Mouse (Mus musculus) megakaryocyte progenitor cell, adult 5-6 weeks (primary cell): ENCODE data around the gene Ttpal. TPM values are rescaled to one million over a fixed set of nuclear protein-coding genes. Genes with fewer than 3 reads are reported as not detected.

ENCODE experiments used
- ATAC-seq: replicated peaks from 2 replicates; pipeline ENCODE4 v1.8.0; 2016; ENCODE audit warnings: mild to moderate bottlenecking, moderate TSS enrichment, inconsistent platforms; ENCODE audit not compliant: poor library complexity
- total RNA-seq, 2 experiments: library from RNA; stranded (forward) in 1 of 2; stranded (reverse) in 1 of 2; fragments of 157-497, 149-512 nt in 1 of 2; fragments of 200-1000 nt in 1 of 2; gene quantifications; 2 replicates each; pipeline versions ENCODE4 v1.2.3 to v1.2.4; 2015 to 2017

Gene Ttpal
- total RNA-seq (2015) = 13.7 and 20.7 TPM in 2 replicates
- 12.4 and 12.7 TPM in 2 replicates for total RNA-seq (2017)

GRCm38 (mm10) chr2:163602101-163602971 lies at the start of gene Ttpal:
Gene Ttpal, plus strand, starts transcription at chr2:163602314.
- peak; percentile 83 for ATAC-seq

GRCm38 (mm10) chr2:163552518-163552929 lies 49.6 kb upstream of the Ttpal start:
- peak; percentile 80 for ATAC-seq

DNA sequence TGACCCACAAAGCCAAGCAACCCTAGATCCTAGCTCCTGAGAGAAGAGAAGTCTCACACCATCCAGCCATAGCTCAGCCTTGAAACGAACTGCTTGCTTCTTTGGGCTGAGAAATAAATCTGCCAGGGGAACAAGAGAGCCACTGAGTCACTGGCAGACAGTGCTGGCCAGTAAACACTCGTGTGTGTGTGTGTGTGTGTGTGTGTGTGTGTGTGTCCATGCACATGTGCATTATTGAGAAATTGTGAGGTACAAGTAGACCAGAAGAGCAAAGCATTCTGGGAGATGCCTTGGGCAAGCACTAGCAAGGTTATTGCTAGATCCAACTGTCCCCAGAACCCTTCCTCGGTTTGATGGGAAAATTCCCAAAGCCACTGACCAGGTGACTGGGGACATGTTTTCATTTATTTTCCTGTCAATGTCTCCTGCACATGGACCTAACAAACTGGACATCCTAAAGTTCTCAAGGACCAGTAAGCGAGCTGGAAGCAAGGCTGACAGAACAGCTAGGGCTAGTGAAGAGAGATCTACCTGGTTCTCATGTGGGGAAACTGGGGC lies 47.6 kb upstream of the Ttpal start:
- no peak for ATAC-seq

DNA sequence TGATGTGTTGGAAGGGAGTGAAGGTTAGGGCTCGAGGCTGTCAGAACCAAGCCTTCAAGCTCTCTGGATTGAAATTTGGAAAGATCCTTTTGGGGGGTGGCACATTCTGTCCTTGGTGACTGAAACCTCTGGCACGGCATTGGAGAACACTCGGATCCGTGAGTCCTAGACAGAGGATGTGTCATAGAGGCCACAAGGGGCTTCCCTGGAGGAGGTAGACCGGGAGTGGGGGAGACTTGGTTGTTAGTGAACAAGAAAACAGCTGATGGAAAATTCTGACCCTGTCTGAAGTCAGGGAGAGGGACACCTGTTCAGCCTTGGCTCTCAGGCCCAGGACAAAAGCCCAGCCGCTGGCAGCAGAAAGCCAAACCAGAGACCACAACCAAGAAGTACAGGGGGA lies 47.1 kb upstream of the Ttpal start:
- no peak for ATAC-seq

GRCm38 (mm10) chr2:163555417-163555816 lies 46.7 kb upstream of the Ttpal start:
- no peak for ATAC-seq

- no peak for ATAC-seq
Measured at GRCm38 (mm10) chr2:163558548-163558947, 43.6 kb upstream of the Ttpal start.

GRCm38 (mm10) chr2:163559236-163559635 lies 42.9 kb upstream of the Ttpal start:
- no peak for ATAC-seq

- no peak for ATAC-seq
Measured at GRCm38 (mm10) chr2:163560247-163560646, 41.9 kb upstream of the Ttpal start.

DNA sequence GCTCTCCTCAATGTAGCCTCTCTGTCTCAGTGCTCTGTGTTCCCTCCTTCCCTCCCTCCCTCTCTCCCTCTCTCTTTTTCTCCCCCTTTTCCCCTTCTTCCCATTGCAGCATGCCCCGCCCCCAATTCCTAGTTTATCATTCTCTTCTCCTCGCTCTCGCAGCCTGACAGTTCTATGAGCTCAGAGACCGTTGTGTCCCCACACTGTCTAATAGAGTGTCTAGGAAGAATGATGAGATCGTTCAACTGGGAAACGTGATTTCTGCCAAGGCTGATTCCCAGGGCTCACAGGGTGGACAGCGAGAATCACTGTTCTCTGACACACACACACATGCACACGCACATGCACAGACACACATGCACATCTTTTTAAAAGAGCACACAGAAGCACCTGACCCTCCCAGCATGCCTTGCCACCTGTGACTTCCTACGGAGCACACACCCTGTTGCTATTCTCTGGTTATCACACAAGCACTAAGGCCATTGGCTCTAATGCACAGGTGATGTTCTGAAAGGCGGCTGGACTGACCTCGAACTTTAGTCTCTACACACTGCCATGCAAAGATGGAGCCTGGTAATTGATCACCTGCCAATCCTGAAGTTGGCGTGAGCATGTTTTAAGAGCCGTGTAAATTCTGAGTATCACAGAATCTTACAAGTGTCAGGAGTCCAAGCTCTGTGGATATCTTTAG lies 40.7 kb upstream of the Ttpal start:
- no peak for ATAC-seq

DNA sequence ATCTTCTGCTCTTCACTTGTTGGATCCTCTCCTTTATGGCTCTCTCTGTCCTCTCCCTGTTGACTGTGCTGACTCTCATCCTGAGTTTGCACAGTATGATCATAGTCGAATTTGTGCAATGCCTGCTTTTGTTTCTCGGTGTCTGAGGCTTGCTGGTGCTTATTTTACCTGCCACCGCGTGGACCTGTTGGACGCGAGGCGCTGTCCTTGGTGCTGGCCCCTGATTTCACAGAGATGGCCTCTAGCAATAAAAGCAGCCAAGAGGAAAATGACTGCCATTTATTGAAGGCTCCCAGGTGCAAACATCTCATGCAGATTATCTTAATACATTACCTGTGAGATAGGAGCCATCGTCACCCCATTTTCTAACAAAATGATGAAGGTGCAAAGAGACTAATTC lies 37.5 kb upstream of the Ttpal start:
- ATAC-seq = no peak; the same call in 1 of the 2 replicates

DNA sequence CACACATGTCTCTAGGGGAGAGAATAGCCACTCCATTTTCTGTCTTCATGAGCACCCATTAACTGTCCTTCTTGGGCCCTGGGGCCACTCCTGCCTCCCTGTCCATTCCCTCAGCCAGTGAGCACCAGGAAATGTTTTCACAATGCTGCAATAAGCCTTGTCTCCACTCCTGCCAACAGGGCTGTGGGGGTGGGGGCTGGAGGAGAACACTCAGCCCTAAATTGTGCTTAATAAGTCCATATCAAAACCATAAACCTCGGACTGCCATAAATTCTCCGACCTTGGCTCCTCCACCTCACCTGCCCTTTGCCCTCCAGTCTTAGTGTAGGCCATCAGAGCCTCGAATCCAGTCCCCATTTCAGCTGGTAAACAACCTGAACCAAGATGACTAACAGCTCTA lies 27.8 kb upstream of the Ttpal start:
- no peak for ATAC-seq

DNA sequence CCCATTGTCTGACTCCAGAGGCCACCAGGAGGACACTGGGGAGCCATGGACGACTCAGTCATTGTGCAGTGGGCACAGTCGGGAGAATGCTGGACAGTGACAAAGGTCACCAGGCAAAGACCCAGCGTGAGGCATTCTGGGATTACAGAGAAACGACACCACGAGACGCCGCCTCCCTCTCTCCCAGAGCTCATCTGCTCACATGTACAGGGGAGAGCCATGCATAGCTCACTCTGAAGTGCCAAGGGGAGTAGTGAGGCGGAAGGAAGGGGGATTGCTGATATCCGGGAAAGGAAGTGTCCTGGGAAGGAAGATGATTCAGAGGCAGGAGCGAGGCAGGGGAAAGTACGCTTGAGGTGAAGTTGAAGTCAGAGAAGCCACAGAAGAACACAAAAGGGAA lies 26.9 kb upstream of the Ttpal start:
- no peak for ATAC-seq

- no peak for ATAC-seq
Measured at GRCm38 (mm10) chr2:163577986-163578385, 24.1 kb upstream of the Ttpal start.

DNA sequence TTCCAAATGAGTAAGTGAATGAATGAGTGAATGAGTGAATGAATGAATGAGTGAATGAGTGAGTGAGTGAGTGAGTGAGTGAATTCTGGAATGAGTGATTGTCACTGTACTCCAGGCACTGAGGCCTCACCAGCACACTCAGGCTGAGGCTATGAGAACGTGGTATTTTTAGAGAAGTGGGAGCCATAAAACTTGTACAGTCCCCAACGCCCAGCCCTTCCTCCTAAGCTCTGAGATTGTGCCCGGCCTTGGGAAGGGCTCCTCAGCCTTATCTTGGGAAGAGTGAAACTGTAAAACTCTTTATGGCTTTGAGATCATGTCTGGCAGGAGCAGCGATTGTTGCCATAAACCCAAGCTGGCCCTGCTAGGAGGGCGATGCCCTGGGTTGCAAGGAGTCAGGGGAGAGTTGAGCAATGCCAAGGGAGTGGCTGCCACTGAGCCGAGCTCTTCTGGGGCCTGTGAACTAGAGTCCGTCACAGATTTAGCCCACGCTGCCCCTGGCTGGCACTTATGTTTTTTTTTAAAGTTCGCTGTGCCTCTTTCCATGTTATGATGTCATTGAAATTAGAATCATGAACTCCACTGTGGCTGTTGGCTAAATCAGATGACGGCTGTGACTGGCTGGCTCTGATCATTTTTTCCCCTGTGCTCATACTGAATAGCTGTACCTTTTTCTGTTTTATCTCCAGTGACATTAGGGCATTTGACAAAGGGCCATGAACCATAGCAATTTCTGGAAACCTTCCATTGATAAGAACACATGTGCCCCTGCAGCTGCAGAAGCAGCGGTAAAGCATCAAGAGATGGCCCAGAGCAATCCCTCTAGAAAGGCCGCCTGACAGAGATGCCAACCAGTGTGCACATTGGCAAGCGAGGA lies 21.8 kb upstream of the Ttpal start:
- peak; percentile 77 for ATAC-seq

DNA sequence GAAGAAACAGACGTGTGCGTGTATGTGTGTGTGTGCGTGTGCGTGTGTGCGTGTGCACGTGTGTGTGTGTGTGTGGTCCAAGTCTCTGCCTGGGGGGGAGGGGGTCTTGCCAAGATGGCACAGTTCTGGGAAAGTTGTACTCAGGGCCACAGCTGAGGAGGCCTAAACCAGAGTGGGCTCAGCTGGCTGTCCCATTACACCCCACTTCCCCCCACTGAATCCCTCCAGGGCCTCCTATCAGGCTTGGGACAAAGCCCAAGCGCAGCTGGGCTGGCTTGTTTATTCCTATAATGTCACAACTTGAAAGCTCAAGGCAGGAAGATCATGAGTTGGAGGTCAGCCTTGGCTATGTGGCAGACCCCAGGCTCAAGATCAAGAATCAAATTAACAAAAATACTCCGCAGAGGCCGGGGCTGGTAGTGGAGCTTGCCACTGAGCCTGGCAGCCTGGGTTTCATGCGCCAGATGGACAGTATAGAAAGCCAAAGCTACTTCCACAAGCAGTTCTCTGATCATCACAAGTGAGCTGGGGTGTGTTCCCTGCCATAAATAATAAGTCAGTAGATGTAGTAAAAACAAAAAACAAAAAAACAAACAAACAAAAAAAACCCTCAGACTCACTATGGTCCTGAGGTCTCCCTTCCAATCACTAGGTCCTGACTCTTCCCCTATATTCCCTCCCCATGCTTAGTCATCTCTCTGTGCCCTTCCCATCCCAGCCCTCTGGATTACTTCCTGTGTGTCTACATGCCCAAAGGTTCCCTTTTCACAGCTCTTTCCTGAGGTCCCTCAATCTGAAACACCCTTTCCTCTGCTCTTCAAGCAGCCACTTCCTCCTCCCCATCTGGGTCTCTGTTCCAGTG lies 18.7 kb upstream of the Ttpal start:
- no peak for ATAC-seq

GRCm38 (mm10) chr2:163584088-163584426 lies 18.1 kb upstream of the Ttpal start:
- ATAC-seq = no peak

DNA sequence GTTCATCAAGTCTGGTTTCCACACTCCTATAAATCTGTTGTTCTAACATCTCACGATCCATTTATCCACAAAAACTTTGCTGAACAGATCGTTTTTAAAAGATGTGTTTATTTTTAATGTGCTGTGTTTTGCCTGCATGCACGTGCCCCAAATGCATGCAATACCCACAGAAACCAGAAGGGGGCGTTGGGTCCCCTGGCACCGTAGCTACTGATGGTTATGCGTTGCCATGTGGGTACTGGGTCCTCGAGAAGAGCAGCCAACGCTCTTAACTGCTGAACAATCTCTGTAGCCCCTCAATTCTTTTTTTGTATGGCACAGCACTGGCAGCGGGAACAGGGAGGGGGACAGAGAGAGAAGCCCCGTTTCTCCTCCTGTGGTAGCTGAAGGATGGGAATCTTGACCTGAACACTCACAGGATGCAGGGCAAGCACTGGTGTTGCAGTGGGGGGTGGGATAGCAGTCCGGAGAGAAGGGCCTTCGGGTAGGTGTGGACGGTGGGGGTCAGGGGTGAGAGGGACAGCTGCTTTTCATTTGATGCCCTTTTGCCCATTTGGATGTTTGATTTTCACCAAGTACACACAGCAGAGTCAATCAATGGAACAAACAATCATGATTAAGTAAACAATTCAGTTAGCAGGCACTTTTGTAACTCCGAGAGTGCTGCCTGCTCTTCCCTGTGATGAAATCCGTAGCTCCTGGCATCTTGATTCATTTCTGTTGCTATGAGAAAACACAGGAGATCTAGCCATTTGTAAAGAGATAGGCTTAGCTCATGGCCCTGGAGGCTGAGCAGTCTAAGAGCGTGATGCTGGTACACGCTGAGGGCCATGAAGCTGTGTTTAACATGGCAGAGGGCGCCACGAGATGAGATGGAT lies 15.5 kb upstream of the Ttpal start:
- ATAC-seq = peak; percentile 65

DNA sequence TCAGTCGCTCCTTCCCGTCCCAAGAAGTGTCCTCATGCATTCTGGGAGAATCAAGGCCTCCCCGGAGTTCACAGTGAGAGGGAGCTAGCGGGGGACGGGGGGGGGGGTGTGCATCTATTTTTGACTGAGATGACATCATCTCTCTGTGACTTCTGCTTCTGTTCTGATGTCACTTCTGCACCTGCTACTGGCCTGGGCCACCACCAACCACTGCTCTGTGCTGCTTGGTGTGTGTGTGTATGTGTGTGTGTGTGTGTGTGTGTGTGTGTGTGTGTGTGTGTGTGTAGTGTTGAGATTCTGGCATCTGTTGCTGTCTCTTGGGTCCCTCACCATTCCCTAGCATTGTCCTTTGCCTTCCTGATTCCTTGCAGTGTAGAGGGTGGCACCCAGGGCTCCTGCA lies 14.6 kb upstream of the Ttpal start:
- peak; percentile 18; the same call in 1 of the 2 replicates for ATAC-seq

DNA sequence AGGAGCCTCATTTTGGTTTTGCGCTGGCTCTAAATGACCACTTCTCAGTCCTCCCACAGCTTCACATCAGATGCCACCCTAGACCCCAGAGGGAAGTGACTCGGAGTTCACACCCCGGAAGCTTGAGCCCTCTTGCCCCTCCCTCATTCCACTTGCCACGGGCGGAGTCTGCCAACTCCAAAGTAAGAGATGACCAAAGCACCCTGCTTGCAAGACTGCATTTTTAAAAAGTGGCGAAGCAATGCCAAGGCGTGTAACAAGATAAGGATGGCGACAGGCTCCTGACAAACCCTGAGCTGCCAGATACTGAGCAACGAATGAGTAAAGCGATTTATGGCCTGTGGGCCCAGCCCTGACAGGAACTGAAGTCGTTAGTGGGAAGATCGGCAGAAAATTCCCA lies 11.9 kb upstream of the Ttpal start:
- peak; percentile 60 for ATAC-seq
